Mouse (Mus musculus): Measurements from ENCODE around the gene Hpf1. TPM values are rescaled to one million over a fixed set of nuclear protein-coding genes. Genes with fewer than 3 reads are reported as not detected.

The Hpf1 gene
- 60.8 and 68.3 TPM in 2 replicates for polyA plus RNA-seq (2015; fragmentation: Nextera tagmentation; extraction: Ambion mirVana)

GRCm38 (mm10) chr8:60889843-60890519 is at the start of gene Hpf1:
Gene Hpf1 (plus strand): TSS chr8:60890418.
- no peaks in the 10 kb centered on the region for H3K27me3 ChIP-seq
- H3K9ac ChIP-seq = peak within 1 kb of the TSS; percentile 72
- peak within 1 kb of the TSS; percentile 83 for H3K4me2 ChIP-seq
- H3K36me3 ChIP-seq (replicated peaks) = peaks cover 22% of the 10 kb centered on the region
- peak within 1 kb of the TSS; percentile 74 for H3K27ac ChIP-seq (replicated peaks)
- H3K4me1 ChIP-seq (replicated peaks) = peaks cover 33% of the 10 kb centered on the region
- peak within 1 kb of the TSS; percentile 82 for H3K4me3 ChIP-seq (replicated peaks)
- 2% methylated on average over 43 of the region's 43 CpGs for WGBS (ENCODE audit: insufficient replicate concordance)
- peak; percentile 99 for ATAC-seq (ENCODE audit: insufficient read depth)
- H3K9me3 ChIP-seq (replicated peaks) = no peaks in the 10 kb centered on the region

- Histone ChIP-seq H3K4me2 (no peak overlapping the region), H3K27me3 (no peaks in the 10 kb centered on the region), H3K36me3 (replicated peaks) (no peaks in the 10 kb centered on the region), H3K9me3 (replicated peaks) (no peaks in the 10 kb centered on the region), H3K4me1 (replicated peaks) (no peaks in the 10 kb centered on the region), H3K9ac (no peak overlapping the region), H3K27ac (replicated peaks) (no peak overlapping the region), H3K4me3 (replicated peaks) (no peak overlapping the region)
- no peak for ATAC-seq (ENCODE audit: insufficient read depth)
- WGBS (ENCODE audit: insufficient replicate concordance) = 58% methylated on average over 6 of the region's 6 CpGs
These were observed 47.8 kb upstream of the Hpf1 start for GRCm38 (mm10) chr8:60842388-60842787.

DNA sequence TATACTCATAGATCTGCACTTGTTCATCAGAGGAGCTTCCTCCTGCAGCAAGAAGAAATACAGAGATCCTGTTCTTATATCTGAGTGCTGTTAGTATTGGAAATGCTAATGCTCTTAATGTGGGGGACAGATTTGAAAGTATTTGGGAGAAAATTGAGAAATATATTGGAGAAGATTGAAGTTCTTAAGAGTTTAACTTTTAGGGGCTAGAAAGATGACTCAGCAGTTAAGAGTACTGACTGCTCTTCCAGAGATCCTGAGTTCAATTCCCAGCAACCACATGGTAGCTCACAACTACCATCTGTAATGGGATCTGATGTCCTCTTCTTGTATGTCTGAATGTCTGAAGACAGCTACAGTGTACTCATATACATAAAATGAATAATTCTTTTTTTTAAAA is 32.7 kb upstream of the Hpf1 start:
- H3K4me3 ChIP-seq (replicated peaks) = no peak overlapping the region
- peaks cover 23% of the 10 kb centered on the region for H3K4me1 ChIP-seq (replicated peaks)
- no peaks in the 10 kb centered on the region for H3K36me3 ChIP-seq (replicated peaks)
- H3K27ac ChIP-seq (replicated peaks) = no peak overlapping the region
- no peaks in the 10 kb centered on the region for H3K27me3 ChIP-seq
- H3K9me3 ChIP-seq (replicated peaks) = no peaks in the 10 kb centered on the region
- ATAC-seq (ENCODE audit: insufficient read depth) = no peak
- H3K9ac ChIP-seq = no peak overlapping the region
- H3K4me2 ChIP-seq = no peak overlapping the region

GRCm38 (mm10) chr8:60858091-60858490 is 32.1 kb upstream of the Hpf1 start:
- H3K4me1 ChIP-seq (replicated peaks) = peaks cover 23% of the 10 kb centered on the region
- no peaks in the 10 kb centered on the region for H3K27me3 ChIP-seq
- no peaks in the 10 kb centered on the region for H3K9me3 ChIP-seq (replicated peaks)
- no peak overlapping the region for H3K4me3 ChIP-seq (replicated peaks)
- no peaks in the 10 kb centered on the region for H3K36me3 ChIP-seq (replicated peaks)
- H3K9ac ChIP-seq = no peak overlapping the region
- no peak overlapping the region for H3K4me2 ChIP-seq
- H3K27ac ChIP-seq (replicated peaks) = no peak overlapping the region
- ATAC-seq (ENCODE audit: insufficient read depth) = no peak

DNA sequence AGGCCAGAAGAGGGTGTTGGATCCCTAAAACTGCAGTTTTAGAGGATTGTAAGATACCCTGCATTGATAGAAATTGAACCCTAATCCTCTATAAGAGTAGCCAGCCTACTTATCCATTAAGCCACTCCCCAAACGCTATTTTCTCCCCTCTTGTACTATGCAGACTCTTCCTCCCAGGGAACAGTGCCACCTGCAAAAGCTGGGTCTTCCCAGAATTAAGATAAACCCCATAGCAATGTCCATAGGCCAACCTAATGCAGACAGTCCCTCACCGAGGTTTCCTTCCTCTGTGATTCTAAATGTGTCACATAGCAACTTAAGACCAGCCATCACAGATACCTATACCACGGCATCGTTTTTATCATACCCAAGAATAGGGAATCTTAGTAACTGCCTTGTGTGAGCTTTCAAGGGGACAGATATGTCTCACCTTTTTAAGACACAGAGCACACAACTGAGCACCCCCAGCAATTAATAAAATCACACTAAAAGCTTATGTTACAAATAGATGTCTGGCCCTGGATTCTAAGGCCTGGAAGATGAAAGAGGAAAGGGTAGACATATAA is 31.2 kb upstream of the Hpf1 start:
- Histone ChIP-seq H3K9ac (0 out of 2 replicates have a peak overlapping the region, but pooled peaks have one; percentile 10), H3K4me1 (replicated peaks) (peaks cover 23% of the 10 kb centered on the region), H3K4me2 (peak overlapping the region; percentile 64; the same call in 1 of the 2 replicates), H3K27ac (replicated peaks) (peak overlapping the region; percentile 94), H3K36me3 (replicated peaks) (no peaks in the 10 kb centered on the region), H3K9me3 (replicated peaks) (no peaks in the 10 kb centered on the region), H3K27me3 (peaks cover 2% of the 10 kb centered on the region; the same call in 1 of the 2 replicates), H3K4me3 (replicated peaks) (no peak overlapping the region)
- whole genome bisulfite sequencing (ENCODE audit: insufficient replicate concordance) = 25% methylated on average over 4 of the region's 4 CpGs
- ATAC-seq (ENCODE audit: insufficient read depth) = peak; percentile 43

DNA sequence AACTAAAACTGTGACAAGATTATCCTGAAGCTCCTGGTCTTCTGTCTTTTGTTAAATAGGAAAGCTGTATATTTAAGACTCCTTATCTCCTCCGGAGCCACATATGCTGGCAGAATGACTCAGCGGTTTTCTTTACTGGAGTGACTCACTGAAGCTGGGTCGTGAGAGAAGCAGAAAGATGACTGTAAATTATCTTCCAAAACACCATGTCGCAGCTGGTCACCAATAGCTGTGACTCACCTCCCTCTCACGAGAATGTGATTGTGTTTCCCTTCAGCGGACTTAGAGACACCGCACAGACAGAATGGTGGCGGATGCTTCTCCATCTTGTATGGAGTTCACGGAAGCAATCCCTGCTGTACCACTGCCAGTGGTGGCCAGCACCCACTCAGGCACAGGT is 30.6 kb upstream of the Hpf1 start:
- Histone ChIP-seq H3K4me2 (peak overlapping the region; percentile 64), H3K4me3 (replicated peaks) (peak overlapping the region; percentile 31), H3K36me3 (replicated peaks) (no peaks in the 10 kb centered on the region), H3K9ac (no peak overlapping the region), H3K4me1 (replicated peaks) (peaks cover 23% of the 10 kb centered on the region), H3K9me3 (replicated peaks) (no peaks in the 10 kb centered on the region), H3K27ac (replicated peaks) (peak overlapping the region; percentile 94), H3K27me3 (peaks cover 5% of the 10 kb centered on the region; the same call in 1 of the 2 replicates)
- peak; percentile 97 for ATAC-seq (ENCODE audit: insufficient read depth)
- WGBS (ENCODE audit: insufficient replicate concordance) = 17% methylated on average over 9 of the region's 9 CpGs

DNA sequence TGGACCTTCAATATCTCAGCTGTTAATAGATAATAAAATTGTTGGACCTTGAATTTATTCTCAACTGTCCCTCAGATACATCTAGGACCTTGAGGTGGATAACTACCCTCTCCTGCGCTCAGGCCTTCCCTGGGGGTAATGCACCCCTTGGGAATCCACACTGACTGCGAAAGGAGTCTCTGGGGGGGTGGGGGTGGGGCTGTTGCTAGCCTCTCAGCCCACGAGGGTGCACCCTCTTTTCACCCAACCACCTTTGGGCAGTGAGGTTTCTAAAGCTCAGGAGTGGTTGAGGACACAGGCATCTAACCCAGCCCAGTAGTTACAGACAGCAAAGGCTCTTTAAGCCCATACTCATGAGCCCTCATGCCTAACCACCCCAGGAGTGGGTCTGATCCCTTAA is 29.5 kb upstream of the Hpf1 start:
- Histone ChIP-seq H3K4me2 (no peak overlapping the region), H3K36me3 (replicated peaks) (no peaks in the 10 kb centered on the region), H3K9me3 (replicated peaks) (no peaks in the 10 kb centered on the region), H3K27ac (replicated peaks) (no peak overlapping the region; the same call in none of the 2 replicates), H3K9ac (no peak overlapping the region), H3K4me3 (replicated peaks) (no peak overlapping the region), H3K4me1 (replicated peaks) (peaks cover 23% of the 10 kb centered on the region), H3K27me3 (peaks cover 5% of the 10 kb centered on the region; the same call in 1 of the 2 replicates)
- ATAC-seq (ENCODE audit: insufficient read depth) = no peak
- WGBS (ENCODE audit: insufficient replicate concordance) = 72% methylated on average over 3 of the region's 3 CpGs

DNA sequence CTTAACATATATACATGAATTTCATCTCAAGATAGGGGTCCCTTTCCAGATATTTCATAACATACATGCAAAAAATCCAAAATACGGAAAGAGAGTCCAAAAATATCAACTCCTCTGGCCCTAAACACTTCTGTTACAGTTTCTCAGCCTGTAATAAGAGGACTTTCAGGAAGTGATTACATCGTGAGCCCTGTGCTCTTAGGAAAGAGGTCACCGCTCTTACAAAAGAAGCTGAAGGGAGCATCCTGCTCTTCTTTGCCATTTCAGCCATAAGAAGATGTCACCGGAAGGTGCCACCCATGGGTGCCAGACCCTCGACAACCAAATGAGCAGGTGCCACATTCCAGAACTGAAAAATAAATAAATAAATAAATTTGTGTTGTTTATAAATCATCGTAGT is 28.4 kb upstream of the Hpf1 start:
- 70% methylated on average over 6 of the region's 6 CpGs for WGBS (ENCODE audit: insufficient replicate concordance)
- Histone ChIP-seq H3K36me3 (replicated peaks) (no peaks in the 10 kb centered on the region), H3K27me3 (peaks cover 5% of the 10 kb centered on the region; the same call in 1 of the 2 replicates), H3K4me2 (no peak overlapping the region), H3K9me3 (replicated peaks) (no peaks in the 10 kb centered on the region), H3K4me3 (replicated peaks) (no peak overlapping the region), H3K9ac (no peak overlapping the region), H3K4me1 (replicated peaks) (peaks cover 23% of the 10 kb centered on the region), H3K27ac (replicated peaks) (no peak overlapping the region)
- ATAC-seq (ENCODE audit: insufficient read depth) = no peak

- ATAC-seq (ENCODE audit: insufficient read depth) = no peak
- Histone ChIP-seq H3K9ac (no peak overlapping the region), H3K9me3 (replicated peaks) (no peaks in the 10 kb centered on the region), H3K27ac (replicated peaks) (no peak overlapping the region), H3K4me3 (replicated peaks) (no peak overlapping the region), H3K36me3 (replicated peaks) (no peaks in the 10 kb centered on the region), H3K27me3 (peaks cover 5% of the 10 kb centered on the region; the same call in 1 of the 2 replicates), H3K4me2 (no peak overlapping the region), H3K4me1 (replicated peaks) (peaks cover 12% of the 10 kb centered on the region)
- WGBS (ENCODE audit: insufficient replicate concordance) = 80% methylated on average over 6 of the region's 6 CpGs
These were observed 25.3 kb upstream of the Hpf1 start for GRCm38 (mm10) chr8:60864875-60865274.

GRCm38 (mm10) chr8:60865504-60866114 is 24.6 kb upstream of the Hpf1 start:
- WGBS (ENCODE audit: insufficient replicate concordance) = 26% methylated on average over 3 of the region's 3 CpGs
- H3K4me2 ChIP-seq = no peak overlapping the region

GRCm38 (mm10) chr8:60867468-60868115 is 22.6 kb upstream of the Hpf1 start:
- Histone ChIP-seq H3K4me3 (replicated peaks) (no peak overlapping the region), H3K27me3 (peaks cover 5% of the 10 kb centered on the region; the same call in 1 of the 2 replicates), H3K4me2 (no peak overlapping the region), H3K9me3 (replicated peaks) (no peaks in the 10 kb centered on the region), H3K27ac (replicated peaks) (no peak overlapping the region), H3K9ac (no peak overlapping the region), H3K36me3 (replicated peaks) (no peaks in the 10 kb centered on the region), H3K4me1 (replicated peaks) (no peaks in the 10 kb centered on the region)
- WGBS (ENCODE audit: insufficient replicate concordance) = 13% methylated on average over 4 of the region's 4 CpGs
- ATAC-seq (ENCODE audit: insufficient read depth) = no peak

More at GRCm38 (mm10) chr8:60865504-60866114, 24.6 kb upstream of the Hpf1 start:
- Histone ChIP-seq H3K4me1 (replicated peaks) (peaks cover 5% of the 10 kb centered on the region; the same call in 1 of the 2 replicates), H3K9me3 (replicated peaks) (no peaks in the 10 kb centered on the region), H3K27ac (replicated peaks) (no peak overlapping the region), H3K36me3 (replicated peaks) (no peaks in the 10 kb centered on the region), H3K4me3 (replicated peaks) (no peak overlapping the region), H3K27me3 (peaks cover 5% of the 10 kb centered on the region; the same call in 1 of the 2 replicates), H3K9ac (no peak overlapping the region)
- no peak for ATAC-seq (ENCODE audit: insufficient read depth)
